Mouse (Mus musculus) adrenal gland, adult (tissue): Measurements from ENCODE around the gene Them5.

Source experiments
- DNase-seq, 2 experiments: peaks; one replicate each; pipeline ENCODE4 v3.0.0; 2022 to 2023; ENCODE audit warnings: low spot score in 1 of 2; ENCODE audit not compliant: inconsistent age in 2 of 2

Gene Them5

GRCm38 (mm10) chr3:94371637-94372036, 29.7 kb downstream of the Them5 start:
- peak; percentile 94 to 96 for DNase-seq

GRCm38 (mm10) chr3:94372038-94372437, 30.1 kb downstream of the Them5 start:
- no peak for DNase-seq

GRCm38 (mm10) chr3:94372641-94373040, 30.7 kb downstream of the Them5 start, which contains the start of gene Rorc:
TSS of gene Rorc (plus strand) at chr3:94372794.
- DNase-seq: peak; percentile 80 to 88

DNA sequence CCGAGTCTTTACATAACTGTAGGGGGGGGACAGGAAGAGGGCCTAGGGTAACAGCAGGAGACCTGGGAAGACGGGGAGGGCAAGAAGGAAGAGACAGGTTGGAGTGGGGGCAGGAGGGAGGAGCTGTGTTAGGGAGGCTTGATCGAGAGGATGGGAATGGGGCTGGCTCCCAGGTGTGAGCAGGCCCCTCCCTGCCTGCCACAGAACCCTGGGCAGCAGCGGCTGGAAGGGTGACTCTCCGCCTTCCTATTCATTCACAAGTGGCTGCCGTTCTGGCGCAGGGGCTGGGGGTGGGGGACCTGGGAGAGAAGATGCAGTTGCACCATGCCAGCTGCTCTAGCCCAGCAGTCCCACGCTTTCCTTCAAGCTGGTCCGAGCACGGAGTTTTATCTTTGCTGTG, 31.2 kb downstream of the Them5 start:
- peak in 1 of 2 experiments; percentile 31 for DNase-seq

DNA sequence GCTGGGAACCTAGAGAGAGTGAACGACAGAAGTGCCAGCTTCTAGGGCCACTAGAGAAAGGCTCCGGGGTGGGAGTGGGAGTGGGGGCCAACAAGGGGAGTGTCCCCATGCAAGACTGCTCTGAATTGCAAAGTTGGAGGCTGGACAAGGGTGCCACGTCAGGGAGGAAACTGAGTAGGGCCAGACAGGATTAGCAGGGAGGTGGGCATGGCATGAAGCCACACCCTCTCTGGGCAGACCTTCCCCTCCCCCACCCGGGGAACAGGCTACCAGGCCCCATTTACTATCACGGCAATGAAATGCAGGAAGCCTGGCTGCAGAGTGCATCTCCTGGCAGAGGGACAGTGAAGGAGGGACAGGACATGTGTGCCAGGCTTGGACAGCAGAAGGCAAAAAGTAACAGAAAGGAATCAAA, 31.7 kb downstream of the Them5 start:
- peak; percentile 65 to 82 for DNase-seq

GRCm38 (mm10) chr3:94374636-94375035, 32.7 kb downstream of the Them5 start:
- DNase-seq: peak in 1 of 2 experiments; percentile 37

GRCm38 (mm10) chr3:94375146-94375545, 33.2 kb downstream of the Them5 start:
- DNase-seq: no peak

GRCm38 (mm10) chr3:94375861-94376260, 34.0 kb downstream of the Them5 start:
- DNase-seq: no peak

DNA sequence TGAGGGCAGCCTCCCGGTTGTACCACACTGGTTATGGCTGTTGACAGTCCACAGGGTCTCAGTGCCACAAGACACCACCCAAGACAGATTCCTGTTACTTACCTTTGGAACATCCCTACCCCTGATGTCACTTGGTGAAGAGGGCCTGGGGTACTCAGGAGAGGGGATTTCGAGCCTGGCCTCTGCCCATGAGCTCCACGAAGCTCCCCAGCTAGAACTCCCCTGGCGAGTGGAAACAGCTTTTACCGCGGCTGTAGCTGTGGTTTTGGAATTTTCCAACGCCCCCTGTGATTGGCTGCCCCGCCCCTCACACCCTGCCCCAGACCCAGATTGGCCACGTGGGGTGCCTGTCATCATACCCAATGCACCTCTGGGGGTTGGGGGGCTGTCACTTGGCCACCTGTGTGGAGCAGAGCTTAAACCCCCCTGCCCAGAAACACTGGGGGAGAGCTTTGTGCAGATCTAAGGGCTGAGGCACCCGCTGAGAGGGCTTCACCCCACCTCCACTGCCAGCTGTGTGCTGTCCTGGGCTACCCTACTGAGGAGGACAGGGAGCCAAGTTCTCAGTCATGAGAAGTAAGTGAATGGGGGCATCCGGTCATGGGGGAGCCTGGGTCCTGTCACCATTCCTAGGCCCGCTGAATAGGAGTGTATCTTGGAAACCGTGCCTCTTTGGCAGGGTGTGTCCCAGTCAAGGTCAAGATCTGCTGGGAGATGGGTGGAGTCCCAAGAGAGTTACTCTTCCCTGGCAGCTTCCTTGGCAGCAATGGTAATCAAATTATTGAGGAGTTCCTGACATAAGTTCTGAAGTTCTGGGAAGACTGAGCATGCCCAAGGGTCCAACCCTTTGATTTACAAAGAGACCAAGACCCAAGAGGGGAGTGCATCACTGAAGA, 35.4 kb downstream of the Them5 start:
- no peak for DNase-seq

DNA sequence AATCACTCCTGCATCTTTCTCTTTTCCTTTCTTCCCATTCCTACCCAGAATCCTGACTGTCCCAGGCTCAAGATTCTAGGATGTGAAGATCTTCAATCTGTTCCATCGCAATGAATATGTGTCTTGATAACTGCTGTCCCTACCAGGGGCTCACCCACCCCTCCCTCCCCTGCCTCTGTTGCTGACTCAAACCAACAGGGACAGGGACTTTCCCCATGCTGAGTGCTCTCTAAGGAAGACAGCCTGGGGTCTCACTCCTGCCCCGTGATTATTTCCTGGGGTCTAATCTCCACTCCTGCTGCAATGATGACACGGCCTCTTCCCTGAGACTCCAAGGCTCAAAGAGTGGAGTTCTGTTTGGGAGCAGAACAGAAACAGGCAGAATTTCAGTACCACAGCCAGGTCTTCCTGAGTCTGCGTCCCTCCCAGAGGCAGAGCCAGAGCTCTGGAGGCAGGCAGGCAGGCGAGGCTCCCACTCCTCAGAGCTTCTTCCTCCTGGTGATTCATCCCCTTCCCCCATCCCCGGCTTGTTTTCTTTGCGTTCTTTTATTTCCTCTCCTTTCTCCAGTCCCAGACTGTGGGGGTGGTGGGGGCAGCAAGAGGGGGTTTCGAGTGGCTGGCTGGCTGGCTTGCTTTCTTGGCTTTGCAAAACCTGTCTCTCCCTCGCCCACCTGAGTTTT, 38.1 kb downstream of the Them5 start:
- no peak for DNase-seq

GRCm38 (mm10) chr3:94382308-94382707, 40.4 kb downstream of the Them5 start:
- DNase-seq: no peak

- no peak for DNase-seq
These were observed 41.6 kb downstream of the Them5 start for GRCm38 (mm10) chr3:94383476-94383875.

DNA sequence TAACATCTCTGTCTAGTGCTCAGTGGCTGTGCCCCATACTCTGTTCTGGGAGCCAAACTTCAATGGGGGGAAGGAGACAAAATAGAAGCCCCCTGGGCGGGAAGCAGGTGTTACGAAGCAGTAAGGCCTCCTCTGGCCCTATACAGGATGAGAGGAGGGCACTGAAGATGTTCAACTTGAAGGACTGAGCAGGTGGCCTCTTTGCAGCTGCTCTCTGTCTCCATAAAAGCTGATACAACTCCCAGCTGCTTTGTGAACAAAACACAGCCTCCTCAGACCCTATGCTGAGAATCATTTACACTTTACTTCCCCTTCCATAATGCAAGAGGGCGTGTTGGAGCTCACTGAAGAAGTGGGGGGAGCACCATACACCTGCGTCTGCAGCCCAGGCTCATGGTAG, 44.8 kb downstream of the Them5 start:
- no peak for DNase-seq

GRCm38 (mm10) chr3:94387391-94387790, 45.5 kb downstream of the Them5 start:
- no peak for DNase-seq

DNA sequence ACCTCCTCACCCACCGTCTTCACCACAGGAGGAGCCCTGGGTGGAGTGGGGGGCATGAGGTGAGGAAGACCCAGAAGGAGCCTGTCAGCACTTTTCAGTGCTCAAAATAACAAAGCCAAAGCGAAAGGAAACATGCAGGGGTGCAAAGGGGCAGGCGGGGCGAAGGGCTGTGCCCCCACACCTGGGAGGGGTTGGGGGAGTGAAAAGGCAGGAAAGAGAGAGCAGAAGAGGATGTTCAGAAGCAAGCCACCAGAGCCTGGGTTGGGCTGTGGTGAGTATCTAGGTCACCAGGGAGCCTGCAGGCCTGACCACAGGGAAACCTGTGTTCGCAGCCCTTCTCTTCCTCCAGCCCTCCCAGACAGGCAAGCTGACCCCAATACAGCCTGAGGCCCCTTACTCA, 46.1 kb downstream of the Them5 start:
- no peak for DNase-seq

GRCm38 (mm10) chr3:94389420-94389819, 47.5 kb downstream of the Them5 start:
- DNase-seq: no peak

GRCm38 (mm10) chr3:94391001-94391400, 49.1 kb downstream of the Them5 start:
- no peak for DNase-seq

DNA sequence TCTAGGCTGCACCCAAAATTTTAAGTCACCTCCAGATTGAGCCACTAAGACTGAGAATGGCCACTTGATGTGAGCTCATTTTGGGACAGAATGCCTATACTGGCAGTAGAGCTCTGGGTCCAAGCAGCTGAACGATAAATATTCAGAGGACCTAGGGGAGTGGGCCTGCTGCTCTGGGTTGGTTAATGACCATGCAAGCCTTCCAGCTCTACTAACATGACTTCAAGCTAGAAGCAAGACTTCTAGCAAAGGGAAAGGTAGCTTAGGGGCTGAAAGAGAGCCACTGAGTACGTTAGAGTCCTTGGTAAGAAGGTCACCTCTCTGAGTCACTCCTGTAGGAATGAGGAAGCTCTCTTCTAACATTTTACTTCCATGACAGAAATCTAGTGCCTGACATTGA, 50.2 kb downstream of the Them5 start:
- peak; percentile 46 to 88 for DNase-seq

DNA sequence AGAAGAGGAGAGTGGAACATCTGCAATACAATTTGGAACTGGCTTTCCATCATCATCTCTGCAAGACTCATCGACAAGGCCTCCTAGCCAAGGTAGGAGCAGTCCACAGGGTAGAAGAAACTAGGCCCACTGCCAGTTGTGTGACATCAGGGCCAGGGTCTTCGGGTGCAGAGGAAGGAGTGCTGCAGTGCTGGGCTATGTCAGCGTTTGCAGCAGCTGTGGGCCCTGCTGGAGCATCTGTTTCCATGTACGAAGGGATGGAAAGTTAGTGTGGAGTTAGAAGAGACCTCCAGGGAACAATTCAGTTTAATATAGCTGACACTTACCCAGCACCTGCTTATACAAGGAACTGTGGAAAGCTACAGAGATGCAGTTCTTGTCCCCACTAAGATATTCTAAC, 51.1 kb downstream of the Them5 start:
- DNase-seq: peak in 1 of 2 experiments; percentile 46

DNA sequence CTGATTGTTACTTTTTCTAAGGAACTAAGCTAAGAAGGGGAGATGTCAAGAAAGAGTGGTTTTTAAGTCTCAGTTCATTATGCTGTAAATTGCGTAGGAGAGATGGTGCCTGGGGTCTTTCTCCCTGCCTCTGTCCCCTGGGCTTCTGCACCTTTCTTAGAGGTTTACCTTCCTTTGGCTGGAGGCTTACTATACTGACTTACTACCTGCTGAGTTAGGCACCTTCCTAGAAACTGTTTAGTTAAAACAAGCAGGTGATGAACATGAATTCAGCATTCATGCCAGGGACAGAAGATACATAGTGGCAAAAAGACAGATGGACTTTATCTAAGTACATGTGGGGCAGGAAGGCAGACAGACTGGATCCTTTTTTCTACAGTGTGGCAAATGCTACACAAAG, 54.4 kb downstream of the Them5 start:
- no peak for DNase-seq

DNA sequence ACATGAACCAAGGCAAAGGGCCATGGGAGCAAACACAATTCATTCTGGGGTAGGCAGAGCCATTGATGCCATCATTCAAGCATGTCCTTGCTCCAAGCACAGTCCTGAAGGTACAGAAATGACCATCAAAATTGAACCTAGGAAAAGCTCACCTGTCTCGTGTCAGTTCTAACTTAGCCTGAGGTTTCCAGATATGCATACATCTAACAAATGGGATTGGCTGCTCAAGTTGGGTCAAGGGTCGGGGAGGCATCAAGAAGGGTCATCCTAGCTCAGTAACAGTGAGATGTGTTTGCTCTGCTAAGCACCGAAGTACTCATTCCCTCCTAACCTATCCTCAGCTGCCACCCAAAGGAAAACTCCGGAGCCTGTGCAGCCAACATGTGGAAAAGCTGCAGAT, 55.0 kb downstream of the Them5 start:
- peak in 1 of 2 experiments; percentile 4 for DNase-seq
